Mouse (Mus musculus): ENCODE data around the gene Dlk1.

The Dlk1 gene

GRCm38 (mm10) chr12:109441366-109441765, 11.3 kb upstream of the Dlk1 start:
- DNase-seq: peak; percentile 46 to 75

DNA sequence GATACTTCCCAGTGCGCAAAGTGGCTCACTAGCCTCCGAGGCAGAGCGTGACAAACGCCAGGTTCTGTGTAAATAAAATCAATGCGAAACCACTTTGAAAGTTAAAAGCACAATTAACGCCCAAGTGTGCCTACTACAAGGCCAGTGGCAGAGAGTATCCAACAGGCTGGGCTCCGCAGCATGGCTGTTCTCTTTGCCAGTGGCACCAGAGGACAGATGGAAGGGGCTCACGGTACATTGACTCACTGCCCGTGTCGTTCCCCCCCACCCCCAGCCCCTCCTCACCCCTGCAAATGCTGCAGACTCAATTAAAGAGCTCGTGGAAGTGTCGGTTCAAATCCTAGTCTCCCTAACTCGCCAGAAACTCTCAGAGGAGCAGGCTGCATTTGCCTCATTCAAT, 10.5 kb upstream of the Dlk1 start:
- DNase-seq: no peak

DNA sequence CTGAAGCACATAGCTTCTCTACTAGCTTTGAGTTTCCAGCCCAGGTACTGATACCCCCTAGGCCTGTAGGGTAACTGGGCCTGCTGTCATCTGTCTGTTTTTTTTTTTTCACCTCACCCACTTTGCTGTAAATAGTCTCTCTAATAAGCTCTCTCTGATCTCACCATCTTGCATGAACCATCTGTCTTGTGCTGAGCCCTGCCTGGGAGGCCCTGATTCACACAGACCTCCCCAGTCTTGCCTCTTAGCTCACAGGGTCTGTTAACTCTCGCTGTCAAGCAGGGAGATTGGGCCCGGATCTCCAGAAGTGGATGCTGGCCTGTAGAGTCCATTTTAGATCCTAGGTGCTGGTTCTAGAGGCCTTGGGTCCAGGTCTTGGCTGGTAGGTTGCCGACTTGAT, 9.3 kb upstream of the Dlk1 start:
- no peak for DNase-seq

GRCm38 (mm10) chr12:109444999-109445398, 7.6 kb upstream of the Dlk1 start:
- no peak for DNase-seq

DNA sequence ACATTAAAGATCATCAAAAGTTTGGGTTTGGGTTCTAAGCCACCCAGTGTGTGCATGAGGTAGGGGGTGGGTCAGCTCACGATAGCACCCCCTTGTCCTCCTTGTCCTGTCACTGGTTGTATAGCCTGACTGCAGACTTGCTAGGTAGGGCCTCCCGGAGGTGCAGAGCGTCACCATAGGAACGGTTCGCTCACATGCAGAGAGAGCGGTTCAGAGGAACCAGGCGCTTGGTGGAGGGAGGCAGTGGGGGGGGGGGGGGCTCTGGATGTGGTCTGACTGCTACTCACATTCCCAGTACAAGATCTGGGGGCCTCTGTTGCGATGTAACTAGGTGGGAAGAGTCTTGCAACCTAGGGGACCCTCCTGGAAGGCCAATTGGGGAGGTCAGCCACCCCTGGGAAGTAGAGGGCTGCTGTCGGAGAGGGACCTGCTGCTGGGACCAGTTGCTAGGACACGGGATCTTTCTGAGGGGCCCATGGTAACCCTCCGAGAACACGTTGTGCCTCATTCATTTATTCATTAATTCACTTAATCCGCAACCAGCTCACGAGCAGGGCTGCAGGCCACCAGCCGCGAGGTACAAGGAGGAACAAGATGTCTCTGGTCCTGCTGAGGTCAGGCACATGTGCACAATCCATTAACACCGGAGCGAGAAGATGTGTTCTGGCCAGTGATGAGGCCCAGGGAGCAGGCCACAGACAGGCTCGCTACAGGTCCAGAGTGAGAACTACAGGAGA, 7.0 kb upstream of the Dlk1 start:
- peak in 1 of 2 experiments; percentile 50 for DNase-seq

DNA sequence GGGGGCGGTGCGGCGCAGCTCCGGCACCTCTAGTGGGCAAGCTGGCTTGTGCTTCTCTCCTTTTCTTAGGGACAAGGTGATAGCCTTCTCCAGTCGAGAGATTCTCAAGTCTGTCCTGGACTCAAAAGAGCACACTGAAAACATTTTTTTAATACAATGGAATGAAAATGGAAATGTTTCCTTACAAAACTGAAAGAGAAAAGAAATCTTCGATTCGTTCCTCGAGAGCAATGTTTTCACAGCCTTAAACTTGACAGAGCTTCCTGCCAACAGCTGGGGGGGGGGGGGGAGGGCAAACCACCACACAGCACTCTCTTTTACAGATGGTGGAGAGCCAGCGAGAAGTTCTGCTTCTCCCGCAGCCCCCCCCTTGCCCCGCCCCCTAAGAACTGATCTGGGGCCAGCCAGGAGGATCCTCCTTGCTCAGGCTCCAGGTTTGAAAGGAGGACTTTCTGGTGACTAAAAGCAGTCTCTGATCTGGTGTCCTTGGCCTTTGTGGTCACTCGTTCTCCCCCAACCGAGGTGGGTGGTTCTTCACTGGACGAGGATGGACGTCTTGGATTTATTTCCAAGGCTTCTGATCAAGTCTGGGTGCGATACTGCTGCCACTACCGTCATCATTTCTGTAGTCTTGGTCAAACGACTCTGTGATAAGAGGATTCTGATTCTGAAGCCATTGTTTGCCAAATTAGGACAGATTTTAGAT, 6.2 kb upstream of the Dlk1 start:
- DNase-seq: no peak

- DNase-seq: no peak
These were observed 2.9 kb upstream of the Dlk1 start for GRCm38 (mm10) chr12:109449421-109450411.

DNA sequence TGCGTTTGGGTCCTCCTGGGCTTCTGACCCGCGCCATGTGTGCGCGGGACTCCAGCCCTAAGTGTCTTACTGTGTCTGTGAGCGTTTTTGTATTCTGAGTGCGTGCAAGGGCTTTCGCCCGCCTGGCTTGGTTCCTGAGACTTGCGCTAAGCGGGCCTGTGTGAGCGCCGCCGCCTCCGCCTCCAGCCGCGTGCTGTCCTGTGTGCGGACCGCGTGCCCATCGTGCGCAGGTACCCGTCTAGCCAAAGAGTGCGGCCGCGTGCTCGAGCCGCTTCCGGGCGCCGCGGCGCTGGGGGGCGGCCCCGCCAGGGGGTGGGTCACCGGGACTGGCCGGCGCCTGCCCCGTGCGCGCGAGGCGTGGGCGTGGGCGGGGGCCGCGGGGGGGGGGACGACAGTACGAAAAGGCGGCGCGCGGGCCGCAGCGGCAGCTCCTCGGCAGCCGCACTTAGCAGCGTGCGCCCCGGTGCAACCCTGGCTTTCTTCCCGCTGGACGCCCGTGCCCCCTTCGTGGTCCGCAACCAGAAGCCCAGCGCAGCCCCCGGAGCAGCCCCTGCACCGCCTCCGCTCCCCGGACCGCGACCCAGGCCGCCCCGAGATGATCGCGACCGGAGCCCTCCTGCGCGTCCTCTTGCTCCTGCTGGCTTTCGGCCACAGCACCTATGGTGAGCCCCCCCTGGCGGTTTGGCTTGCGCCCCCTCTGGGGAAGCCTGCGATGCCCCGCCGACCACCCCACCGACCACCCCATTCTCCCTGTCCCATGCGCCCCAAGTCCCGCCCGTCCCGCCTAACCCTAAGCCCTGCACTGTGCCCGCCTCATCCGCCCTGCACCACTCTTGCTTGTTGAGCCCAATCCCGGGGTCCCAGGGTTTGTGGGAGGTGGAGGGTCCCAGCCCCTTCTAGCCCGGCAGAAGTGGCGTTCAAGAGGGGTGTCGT, 708 bp downstream of the Dlk1 start:
- peak; percentile 45 to 72 for DNase-seq

DNA sequence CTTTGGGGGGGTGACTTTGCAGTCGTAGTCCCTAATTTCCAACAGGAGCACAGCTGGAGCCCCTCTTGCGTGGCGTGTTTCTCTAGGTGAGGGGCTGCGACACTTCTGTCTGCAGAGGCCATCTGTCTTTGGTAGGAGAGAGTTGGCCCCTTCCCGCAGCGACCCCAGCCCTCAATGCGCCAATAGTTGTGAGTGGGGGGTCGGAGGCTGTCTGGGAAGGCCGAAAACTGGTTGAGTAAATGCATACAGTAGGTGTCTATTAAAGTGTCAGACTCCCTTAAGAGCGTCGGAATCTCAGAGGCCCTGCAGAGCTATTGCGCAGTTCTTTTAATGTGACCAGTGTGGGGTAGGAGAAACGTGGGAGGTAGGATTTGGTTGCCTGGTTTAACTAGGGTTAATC, 1.5 kb downstream of the Dlk1 start:
- DNase-seq: no peak

- DNase-seq: peak in 1 of 2 experiments; percentile 14
These were observed 4.0 kb downstream of the Dlk1 start for GRCm38 (mm10) chr12:109456531-109457202.

DNA sequence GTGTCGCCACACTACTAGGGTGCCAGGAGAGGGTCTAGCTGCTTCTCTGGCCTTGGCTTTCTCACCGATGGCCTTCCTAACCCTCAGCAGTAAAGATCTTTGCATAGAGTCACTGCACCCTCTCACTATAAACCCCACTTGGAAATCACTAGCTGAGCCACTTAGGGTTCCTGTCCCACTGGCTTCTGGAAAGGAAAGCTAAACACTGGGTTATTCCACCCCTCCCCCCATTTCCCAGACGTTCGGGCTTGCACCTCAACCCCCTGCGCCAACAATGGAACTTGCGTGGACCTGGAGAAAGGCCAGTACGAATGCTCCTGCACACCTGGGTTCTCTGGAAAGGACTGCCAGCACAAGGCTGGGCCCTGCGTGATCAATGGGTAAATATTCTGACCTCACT, 5.2 kb downstream of the Dlk1 start:
- peak in 1 of 2 experiments; percentile 17 for DNase-seq

DNA sequence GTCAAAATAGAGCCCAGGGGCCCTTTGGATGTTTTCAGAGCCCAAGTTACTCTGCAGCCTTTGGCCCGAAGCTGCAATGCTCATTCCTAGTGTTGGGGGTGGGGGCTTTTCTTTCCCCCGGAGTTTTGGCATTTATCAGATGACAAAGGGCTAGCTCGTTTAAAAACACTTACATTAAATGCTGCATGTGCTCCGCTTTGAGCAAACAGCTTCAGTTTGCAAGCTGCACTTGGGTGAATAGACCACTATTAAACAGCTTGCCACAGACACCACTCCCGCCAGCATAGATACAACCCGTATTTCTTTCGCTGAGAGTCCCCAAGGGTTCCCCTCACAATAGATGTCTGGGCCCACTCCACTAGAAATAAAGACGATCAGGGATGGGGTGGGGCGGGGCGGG, 6.3 kb downstream of the Dlk1 start:
- peak in 1 of 2 experiments; percentile 18 for DNase-seq

DNA sequence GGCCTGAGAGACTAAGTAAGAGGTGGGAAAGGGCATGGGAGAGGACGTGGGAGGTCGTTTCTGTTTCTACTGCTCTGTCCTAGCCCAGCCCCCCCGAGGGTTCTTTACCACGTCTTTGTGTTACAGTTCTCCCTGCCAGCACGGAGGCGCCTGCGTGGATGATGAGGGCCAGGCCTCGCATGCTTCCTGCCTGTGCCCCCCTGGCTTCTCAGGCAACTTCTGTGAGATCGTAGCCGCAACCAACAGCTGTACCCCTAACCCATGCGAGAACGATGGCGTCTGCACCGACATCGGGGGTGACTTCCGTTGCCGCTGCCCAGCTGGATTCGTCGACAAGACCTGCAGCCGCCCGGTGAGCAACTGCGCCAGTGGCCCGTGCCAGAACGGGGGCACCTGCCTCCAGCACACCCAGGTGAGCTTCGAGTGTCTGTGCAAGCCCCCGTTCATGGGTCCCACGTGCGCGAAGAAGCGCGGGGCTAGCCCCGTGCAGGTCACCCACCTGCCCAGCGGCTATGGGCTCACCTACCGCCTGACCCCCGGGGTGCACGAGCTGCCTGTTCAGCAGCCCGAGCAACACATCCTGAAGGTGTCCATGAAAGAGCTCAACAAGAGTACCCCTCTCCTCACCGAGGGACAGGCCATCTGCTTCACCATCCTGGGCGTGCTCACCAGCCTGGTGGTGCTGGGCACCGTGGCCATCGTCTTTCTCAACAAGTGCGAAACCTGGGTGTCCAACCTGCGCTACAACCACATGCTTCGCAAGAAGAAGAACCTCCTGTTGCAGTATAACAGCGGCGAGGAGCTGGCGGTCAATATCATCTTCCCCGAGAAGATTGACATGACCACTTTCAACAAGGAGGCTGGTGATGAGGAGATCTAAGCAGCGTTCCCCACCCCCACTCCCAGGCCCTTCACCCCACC, 7.1 kb downstream of the Dlk1 start:
- peak in 1 of 2 experiments; percentile 44 for DNase-seq

- peak in 1 of 2 experiments; percentile 22 for DNase-seq
These were observed 10.0 kb downstream of the Dlk1 start for GRCm38 (mm10) chr12:109462594-109462993.

- DNase-seq: peak in 1 of 2 experiments; percentile 2
These were observed 14.8 kb downstream of the Dlk1 start for GRCm38 (mm10) chr12:109467417-109467816.

DNA sequence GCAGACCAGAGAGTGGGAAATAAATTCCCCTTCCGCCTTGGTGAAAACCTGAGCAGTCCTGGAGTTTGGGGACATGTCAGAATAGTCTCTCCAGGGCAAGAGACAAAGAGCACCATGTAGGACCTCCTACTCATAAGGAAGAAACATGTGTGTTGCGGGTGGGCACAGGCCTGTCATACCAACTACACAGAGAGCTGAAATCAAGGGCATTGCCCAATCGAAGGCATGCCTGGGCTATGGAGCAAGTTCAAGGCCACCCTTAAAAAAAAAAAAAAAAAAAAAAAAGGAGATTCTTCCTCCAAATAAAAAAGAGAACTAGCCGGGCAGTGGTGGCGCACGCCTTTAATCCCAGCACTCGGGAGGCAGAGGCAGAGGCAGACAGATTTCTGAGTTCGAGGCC, 17.2 kb downstream of the Dlk1 start:
- DNase-seq: peak in 1 of 2 experiments; percentile 7

- DNase-seq: peak in 1 of 2 experiments; percentile 10
These were observed 20.0 kb downstream of the Dlk1 start for GRCm38 (mm10) chr12:109472627-109473026.

DNA sequence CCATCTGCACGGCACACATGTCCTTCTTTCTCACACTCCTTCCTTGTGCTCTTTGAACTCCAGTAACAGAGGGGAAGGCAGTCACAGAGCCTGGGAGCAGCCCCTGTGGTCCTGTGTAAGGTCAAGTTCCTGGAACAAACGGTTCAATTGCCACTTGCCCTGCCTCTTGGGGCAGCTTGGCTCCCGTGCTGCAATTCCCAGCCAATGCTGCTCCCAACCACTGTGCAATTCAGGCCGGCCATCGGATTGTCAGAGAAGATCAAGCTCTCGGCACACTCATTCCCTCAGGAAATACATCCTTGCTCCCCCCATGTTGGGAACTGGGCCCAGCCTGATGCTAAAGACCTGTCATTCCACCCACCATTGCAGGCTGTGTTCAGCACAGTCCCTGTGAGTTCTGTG, 21.0 kb downstream of the Dlk1 start:
- DNase-seq: peak; percentile 72 to 85

- DNase-seq: peak in 1 of 2 experiments; percentile 22
These were observed 21.6 kb downstream of the Dlk1 start for GRCm38 (mm10) chr12:109474187-109474606.

- no peak for DNase-seq
These were observed 22.9 kb downstream of the Dlk1 start for GRCm38 (mm10) chr12:109475501-109475900.
